In genomic region chr15:60840296-60840670, GRCm38 (mm10) we compare ENCODE assay signal across 20 mouse cellular contexts. TPM values are rescaled to one million over a fixed set of nuclear protein-coding genes. Genes with fewer than 3 reads are reported as not detected.
DNase-seq lines count a peak whose midpoint lies in the region; ATAC-seq and TF ChIP-seq lines count a peak whose summit lies in the region.
"Had no signal": no experiment of that assay in that cellular context is flagged by ENCODE, and none has a peak within 500 bp of the region (broad histone marks: within the 10 kb centered on the region; RNA-seq: fewer than 3 reads in every experiment).

No protein-coding gene starts in this region.

- WGBS in forebrain, embryonic 11.5 days, result 15% methylated on average over 4 of the region's 4 CpGs
- WGBS in forebrain, embryonic 12.5 days, result 16% methylated on average over 4 of the region's 4 CpGs
- WGBS in kidney, embryonic 14.5 days, result 25% methylated on average over 4 of the region's 4 CpGs
- 25% methylated on average over 4 of the region's 4 CpGs for WGBS in liver, postnatal 0 days (ENCODE audit: insufficient replicate concordance)

- no peak for ATAC-seq in forebrain, embryonic 11.5 days (replicated peaks; ENCODE audit: low FRiP score)
- no peak for ATAC-seq in forebrain, embryonic 12.5 days (ENCODE audit: low FRiP score)
- ATAC-seq in kidney, embryonic 14.5 days (ENCODE audit: low FRiP score, low TSS enrichment), result no peak
- ATAC-seq in liver, postnatal 0 days, result peak; percentile 19; the same call in 1 of the 2 replicates
- ATAC-seq: hindbrain, postnatal 0 days; lung, postnatal 0 days had no signal

- no peaks in the 10 kb centered on the region for H3K36me3 ChIP-seq in forebrain, embryonic 11.5 days (ENCODE audit: control insufficient read depth, insufficient read depth, low read length)
- no peaks in the 10 kb centered on the region for H3K36me3 ChIP-seq in forebrain, embryonic 12.5 days (replicated peaks)
- no peaks in the 10 kb centered on the region for H3K36me3 ChIP-seq in kidney, embryonic 14.5 days (ENCODE audit: control insufficient read depth, insufficient read depth, low read length)
- H3K36me3 ChIP-seq in liver, postnatal 0 days (replicated peaks; ENCODE audit: insufficient read depth, low read length), result no peaks in the 10 kb centered on the region
- H3K36me3 ChIP-seq: embryonic facial prominence, embryonic 15.5 days; heart, embryonic 13.5 days; limb, embryonic 15.5 days had no signal

- H3K9ac ChIP-seq in forebrain, embryonic 11.5 days (ENCODE audit: low read length), result no peak overlapping the region
- no peak overlapping the region for H3K9ac ChIP-seq in forebrain, embryonic 12.5 days
- H3K9ac ChIP-seq in kidney, embryonic 14.5 days (ENCODE audit: low read depth, low read length), result no peak overlapping the region
- H3K9ac ChIP-seq in liver, postnatal 0 days (replicated peaks), result no peak overlapping the region
- H3K9ac ChIP-seq: embryonic facial prominence, embryonic 15.5 days; heart, embryonic 13.5 days; limb, embryonic 15.5 days had no signal

- no peak overlapping the region for H3K4me2 ChIP-seq in forebrain, embryonic 11.5 days (ENCODE audit: low read depth, low read length, severe bottlenecking)
- H3K4me2 ChIP-seq in forebrain, embryonic 12.5 days, result no peak overlapping the region
- no peak overlapping the region for H3K4me2 ChIP-seq in kidney, embryonic 14.5 days (replicated peaks; ENCODE audit: low read depth, low read length)
- no peak overlapping the region for H3K4me2 ChIP-seq in liver, postnatal 0 days (ENCODE audit: low read depth, low read length)
- H3K4me2 ChIP-seq: embryonic facial prominence, embryonic 15.5 days; heart, embryonic 13.5 days; limb, embryonic 15.5 days had no signal

- TF ChIP-seq CTCF in liver, postnatal 0 days (IDR thresholded peaks at IDR 0.05; ENCODE audit: low read depth), result no peak

- H3K9me3 ChIP-seq in forebrain, embryonic 11.5 days (ENCODE audit: control insufficient read depth, low read length), result no peaks in the 10 kb centered on the region
- no peaks in the 10 kb centered on the region for H3K9me3 ChIP-seq in forebrain, embryonic 12.5 days
- H3K9me3 ChIP-seq in kidney, embryonic 14.5 days (ENCODE audit: control insufficient read depth, low read length), result no peaks in the 10 kb centered on the region
- no peaks in the 10 kb centered on the region for H3K9me3 ChIP-seq in liver, postnatal 0 days (ENCODE audit: low read length)
- H3K9me3 ChIP-seq: embryonic facial prominence, embryonic 15.5 days; heart, embryonic 13.5 days; limb, embryonic 15.5 days had no signal

- 0 out of 2 replicates have a peak overlapping the region, but pooled peaks have one; percentile 25 for H3K27ac ChIP-seq in forebrain, embryonic 11.5 days (ENCODE audit: low read depth, low read length)
- H3K27ac ChIP-seq in forebrain, embryonic 12.5 days, result no peak overlapping the region
- peak overlapping the region; percentile 70; the same call in 1 of the 2 replicates for H3K27ac ChIP-seq in kidney, embryonic 14.5 days (ENCODE audit: low read depth, low read length)
- H3K27ac ChIP-seq in liver, postnatal 0 days (ENCODE audit: low read depth), result no peak overlapping the region
- H3K27ac ChIP-seq: embryonic facial prominence, embryonic 15.5 days; heart, embryonic 13.5 days; hindbrain, postnatal 0 days; limb, embryonic 15.5 days had no signal

- no peak for TF ChIP-seq EP300 in liver, postnatal 0 days (IDR thresholded peaks at IDR 0.05; ENCODE audit: low read depth)

- H3K4me1 ChIP-seq in forebrain, embryonic 11.5 days (replicated peaks; ENCODE audit: control insufficient read depth, insufficient read depth, low read length), result peaks cover 4% of the 10 kb centered on the region; the same call in 1 of the 2 replicates
- H3K4me1 ChIP-seq in forebrain, embryonic 12.5 days, result peaks cover 13% of the 10 kb centered on the region
- H3K4me1 ChIP-seq in kidney, embryonic 14.5 days (ENCODE audit: control insufficient read depth, insufficient read depth, low read length), result peaks cover 11% of the 10 kb centered on the region
- H3K4me1 ChIP-seq in liver, postnatal 0 days (ENCODE audit: insufficient read depth), result peaks cover 10% of the 10 kb centered on the region

- no peak overlapping the region for H3K4me3 ChIP-seq in forebrain, embryonic 11.5 days (ENCODE audit: low read depth, low read length)
- H3K4me3 ChIP-seq in forebrain, embryonic 12.5 days (replicated peaks), result no peak overlapping the region
- no peak overlapping the region for H3K4me3 ChIP-seq in kidney, embryonic 14.5 days (ENCODE audit: low read length)
- H3K4me3 ChIP-seq in liver, postnatal 0 days (ENCODE audit: low read depth, low read length), result no peak overlapping the region
- H3K4me3 ChIP-seq: embryonic facial prominence, embryonic 15.5 days; heart, embryonic 13.5 days; limb, embryonic 15.5 days; megakaryocyte, embryonic 14.5 days had no signal

- DNase-seq in forebrain, embryonic 11.5 days (ENCODE audit: low spot score), result no peak
- no peak for DNase-seq in kidney, adult 8-10 months
- peak; percentile 17 for DNase-seq in liver
- no peak for DNase-seq in liver, postnatal 0 days
- DNase-seq in lung, postnatal 25 days (ENCODE audit: low spot score), result no peak
- no peak for DNase-seq in urinary bladder, postnatal 14 days (ENCODE audit: low spot score)
- DNase-seq: adrenal gland, postnatal 25 days; cerebellum, adult 11-12 months; cerebellum, postnatal 25 days; gastrocnemius, postnatal 36 days; kidney, adult 9 months; right cerebral cortex, postnatal 14 days had no signal

- no peaks in the 10 kb centered on the region for H3K27me3 ChIP-seq in forebrain, embryonic 11.5 days (ENCODE audit: control insufficient read depth, insufficient read depth, low read length)
- no peaks in the 10 kb centered on the region for H3K27me3 ChIP-seq in forebrain, embryonic 12.5 days
- H3K27me3 ChIP-seq in kidney, embryonic 14.5 days (ENCODE audit: control insufficient read depth, insufficient read depth, low read length), result no peaks in the 10 kb centered on the region
- H3K27me3 ChIP-seq in liver, postnatal 0 days (ENCODE audit: insufficient read depth, low read length), result no peaks in the 10 kb centered on the region
- H3K27me3 ChIP-seq: embryonic facial prominence, embryonic 15.5 days; heart, embryonic 13.5 days; limb, embryonic 15.5 days had no signal

RNA-seq across cellular contexts. Expression of gene Fam84b, which starts 13.3 kb away (rescaled TPM):
- 21.9 and 24.9 TPM in 2 replicates for polyA plus RNA-seq in forebrain, embryonic 11.5 days (2014; fragmentation: Nextera tagmentation; extraction: Ambion mirVana)
- polyA plus RNA-seq in forebrain, embryonic 12.5 days (2016; fragmentation: Nextera tagmentation; extraction: Ambion mirVana), result 14.1 and 19.7 TPM in 2 replicates
- polyA plus RNA-seq in kidney, embryonic 14.5 days (2014; fragmentation: Nextera tagmentation; extraction: Ambion mirVana), result 16.6 and 27.6 TPM in 2 replicates
- polyA plus RNA-seq in liver, postnatal 0 days (2015; fragmentation: Nextera tagmentation; extraction: Ambion mirVana), result 8.8 and 9.3 TPM in 2 replicates

Comparison
In these comparisons a context has a peak if more than half of its experiments do, and no peak if none do; other contexts are left out.
1. H3K27ac ChIP-seq: peak in forebrain, embryonic 11.5 days (single experiment) and kidney, embryonic 14.5 days (single experiment); none in forebrain, embryonic 12.5 days (single experiment) and liver, postnatal 0 days (single experiment).